Mouse (Mus musculus): ENCODE results near the gene Cd247. TPM values are rescaled to one million over a fixed set of nuclear protein-coding genes. Genes with fewer than 3 reads are reported as not detected.

Gene Cd247
- total RNA-seq, 1 experiment from 2014 or later = 0.30 TPM

GRCm38 (mm10) chr1:165913720-165914415 is 125.4 kb downstream of the Cd247 start:
- DNase-seq = no peak

GRCm38 (mm10) chr1:165914416-165914801 is 125.9 kb downstream of the Cd247 start:
- DNase-seq = no peak

DNA sequence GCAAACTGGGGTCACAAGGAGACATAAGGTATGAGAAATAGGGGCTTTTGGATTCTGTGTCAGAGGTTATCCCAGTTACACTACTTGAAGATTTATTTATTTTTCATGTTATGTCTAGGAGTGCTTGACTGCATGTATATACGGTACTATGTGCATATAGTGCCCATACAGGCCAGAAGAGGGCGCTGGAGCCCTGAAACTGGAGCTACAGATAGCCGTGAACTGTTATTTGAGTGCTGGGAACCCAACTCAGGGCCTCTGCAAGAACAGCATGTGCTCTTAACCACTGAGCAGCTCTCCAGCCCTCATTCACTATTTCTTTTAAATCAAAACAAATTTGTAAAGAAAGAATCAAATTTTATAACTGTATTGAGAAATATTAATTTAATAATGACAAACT is 132.5 kb downstream of the Cd247 start:
- DNase-seq = no peak

DNA sequence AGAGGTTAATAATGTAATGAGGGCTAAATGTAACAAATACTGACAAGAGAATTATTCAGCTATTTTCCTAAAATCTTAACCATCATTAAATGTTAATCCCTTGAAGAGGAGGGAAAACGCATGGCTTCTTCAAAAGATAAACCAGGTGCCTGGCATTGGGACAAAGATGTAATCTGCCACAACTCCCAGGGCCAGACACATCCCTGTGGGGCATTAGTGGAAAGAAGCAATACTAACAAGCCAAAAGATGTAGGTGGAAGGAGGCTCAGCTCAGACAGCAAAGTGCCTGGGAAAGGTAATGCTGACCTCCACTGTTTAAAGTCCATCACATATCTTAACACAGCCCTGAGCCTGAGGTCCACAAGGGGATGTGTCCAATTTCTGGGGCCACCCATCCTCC is 134.0 kb downstream of the Cd247 start:
- no peak for DNase-seq

DNA sequence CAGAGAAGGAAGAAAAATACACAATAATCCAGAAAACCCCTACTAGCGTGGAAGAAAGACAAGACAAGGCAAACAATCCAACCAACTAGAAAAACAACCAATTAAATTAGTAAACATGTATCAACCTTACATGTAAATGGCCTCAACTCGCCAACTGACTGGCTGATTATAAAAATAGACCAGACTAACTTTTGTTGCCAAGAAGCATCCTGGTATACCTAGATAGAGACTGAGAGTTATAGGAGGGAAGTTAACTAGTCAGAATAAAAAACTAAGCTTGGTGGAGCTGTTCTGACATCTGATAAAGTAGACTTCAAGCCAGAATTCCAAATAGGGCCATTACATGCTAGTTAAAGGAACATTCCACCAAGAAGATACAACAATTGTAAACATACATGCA is 136.7 kb downstream of the Cd247 start:
- DNase-seq = no peak

Other genes with a start within 250 kb of the Cd247 start
- 23.9 and 27.4 TPM in 2 replicates for gene Mpzl1, start 154.1 kb upstream of the Cd247 start, total RNA-seq (2021)
- gene Rcsd1, start 78.9 kb upstream of the Cd247 start, total RNA-seq (2021) = 16.1 and 19.1 TPM in 2 replicates
- 49.1 and 54.8 TPM in 2 replicates for gene Creg1, start 24.9 kb upstream of the Cd247 start, total RNA-seq (2021)
- 17.3 and 19.2 TPM in 2 replicates for gene Pou2f1, start 214.0 kb downstream of the Cd247 start, total RNA-seq (2021)

Measured in adrenal gland, postnatal 25 days (tissue).